8 mouse cellular contexts compared by ENCODE assay signal in genomic region chr9:50693631-50694030, GRCm38 (mm10). TPM values are rescaled to one million over a fixed set of nuclear protein-coding genes. Genes with fewer than 3 reads are reported as not detected.
A peak's percentile ranks its signal among the peaks of the same experiment; 100 is the strongest.
DNase-seq lines count a peak whose midpoint lies in the region; ATAC-seq lines count a peak whose summit lies in the region.
"Had no signal": no experiment of that assay in that cellular context is flagged by ENCODE, and none has a peak within 500 bp of the region (broad histone marks: within the 10 kb centered on the region; RNA-seq: fewer than 3 reads in every experiment).

No protein-coding gene starts in this region.

- H3K36me3 ChIP-seq in midbrain, embryonic 11.5 days (ENCODE audit: control insufficient read depth, insufficient read depth, low read length): no peaks in the 10 kb centered on the region
- peaks cover 8% of the 10 kb centered on the region for H3K36me3 ChIP-seq in midbrain, embryonic 16.5 days (ENCODE audit: control insufficient read depth, insufficient read depth, low read length)
- no peaks in the 10 kb centered on the region for H3K36me3 ChIP-seq in stomach, embryonic 14.5 days (ENCODE audit: control insufficient read depth, insufficient read depth, low read length)

- no peak overlapping the region for H3K27ac ChIP-seq in midbrain, embryonic 11.5 days (ENCODE audit: low read depth, low read length)
- H3K27ac ChIP-seq in midbrain, embryonic 16.5 days (ENCODE audit: low read length): no peak overlapping the region
- H3K27ac ChIP-seq in stomach, embryonic 14.5 days (ENCODE audit: low read length): no peak overlapping the region
- H3K27ac ChIP-seq: neural tube, embryonic 13.5 days had no signal

- no peak overlapping the region for H3K9ac ChIP-seq in midbrain, embryonic 11.5 days (ENCODE audit: low read length)
- H3K9ac ChIP-seq in midbrain, embryonic 16.5 days (ENCODE audit: low read depth, low read length): no peak overlapping the region
- H3K9ac ChIP-seq in stomach, embryonic 14.5 days (replicated peaks; ENCODE audit: low read depth, low read length): no peak overlapping the region
- H3K9ac ChIP-seq: neural tube, embryonic 13.5 days had no signal

- no peak overlapping the region for H3K4me2 ChIP-seq in midbrain, embryonic 11.5 days
- H3K4me2 ChIP-seq in midbrain, embryonic 16.5 days (ENCODE audit: low read length): no peak overlapping the region
- peak overlapping the region; percentile 36; the same call in 1 of the 2 replicates for H3K4me2 ChIP-seq in stomach, embryonic 14.5 days (replicated peaks; ENCODE audit: low read depth, low read length)

- peaks cover 27% of the 10 kb centered on the region for H3K4me1 ChIP-seq in midbrain, embryonic 11.5 days (ENCODE audit: control insufficient read depth, insufficient read depth, low read length)
- H3K4me1 ChIP-seq in midbrain, embryonic 16.5 days (ENCODE audit: control insufficient read depth, insufficient read depth, low read length): peaks cover 16% of the 10 kb centered on the region
- H3K4me1 ChIP-seq in stomach, embryonic 14.5 days (ENCODE audit: control insufficient read depth, insufficient read depth, low read length): 0 out of 2 replicates have a peak, but pooled peaks cover 8% of the 10 kb centered on the region

- WGBS in midbrain, embryonic 11.5 days: 19% methylated on average over 10 of the region's 10 CpGs
- WGBS in midbrain, embryonic 16.5 days: 19% methylated on average over 10 of the region's 10 CpGs
- WGBS in stomach, embryonic 14.5 days: 26% methylated on average over 10 of the region's 10 CpGs

- no peak overlapping the region for H3K4me3 ChIP-seq in midbrain, embryonic 11.5 days (ENCODE audit: low read depth, low read length)
- no peak overlapping the region for H3K4me3 ChIP-seq in midbrain, embryonic 16.5 days (ENCODE audit: low read depth, low read length)
- H3K4me3 ChIP-seq in stomach, embryonic 14.5 days (ENCODE audit: low read depth, low read length): 0 out of 2 replicates have a peak overlapping the region, but pooled peaks have one; percentile 6
- H3K4me3 ChIP-seq: neural tube, embryonic 13.5 days had no signal

- DNase-seq in midbrain, embryonic 11.5 days (ENCODE audit: low spot score, missing footprints): peak; percentile 89
- DNase-seq in embryo, embryonic 10.5 days (ENCODE audit: low spot score): peak; percentile 71
- peak; percentile 92 for DNase-seq in kidney, adult 9 months
- peak; percentile 67 to 76 for DNase-seq in lung, adult 18-20 months

- no peaks in the 10 kb centered on the region for H3K27me3 ChIP-seq in midbrain, embryonic 11.5 days (ENCODE audit: control insufficient read depth, insufficient read depth, low read length)
- H3K27me3 ChIP-seq in midbrain, embryonic 16.5 days (ENCODE audit: control insufficient read depth, insufficient read depth, low read depth, low read length): no peaks in the 10 kb centered on the region
- H3K27me3 ChIP-seq in stomach, embryonic 14.5 days (ENCODE audit: control insufficient read depth, insufficient read depth, low read length): no peaks in the 10 kb centered on the region
- H3K27me3 ChIP-seq: neural tube, embryonic 13.5 days had no signal

- no peak for ATAC-seq in midbrain, embryonic 11.5 days (ENCODE audit: low FRiP score)
- ATAC-seq in midbrain, embryonic 16.5 days: no peak
- peak; percentile 69 for ATAC-seq in activated CD4-positive, CD25-positive, alpha-beta regulatory T cell, adult 4 months
- ATAC-seq in stomach, embryonic 14.5 days (ENCODE audit: insufficient number of reproducible peaks, insufficient read depth, low FRiP score, low read depth): peak; percentile 69; the same call in 1 of the 2 replicates

- no peaks in the 10 kb centered on the region for H3K9me3 ChIP-seq in midbrain, embryonic 11.5 days (ENCODE audit: control insufficient read depth, low read length)
- H3K9me3 ChIP-seq in midbrain, embryonic 16.5 days (replicated peaks; ENCODE audit: control insufficient read depth, low read length, poor library complexity, severe bottlenecking): no peaks in the 10 kb centered on the region
- no peaks in the 10 kb centered on the region for H3K9me3 ChIP-seq in stomach, embryonic 14.5 days (ENCODE audit: control insufficient read depth, low read depth, low read length)
- H3K9me3 ChIP-seq: neural tube, embryonic 13.5 days had no signal

RNA-seq across cellular contexts. Expression of gene Dlat, which starts 34.1 kb away (rescaled TPM):
- polyA plus RNA-seq in midbrain, embryonic 11.5 days (2014; fragmentation: Nextera tagmentation; extraction: Ambion mirVana): 63.5 and 66.4 TPM in 2 replicates
- polyA plus RNA-seq in midbrain, embryonic 16.5 days (2015; fragmentation: Nextera tagmentation; extraction: Ambion mirVana): 47.0 and 54.3 TPM in 2 replicates
- polyA plus RNA-seq in activated CD4-positive, CD25-positive, alpha-beta regulatory T cell, adult 4 months (2017; shearing (Covaris generic)): 10 to 100 TPM; 15.8 to 18.2 TPM
- polyA plus RNA-seq in stomach, embryonic 14.5 days (2014; fragmentation: Nextera tagmentation; extraction: Ambion mirVana): 47.9 and 51.5 TPM in 2 replicates

RNA-seq across cellular contexts. Expression of gene Dixdc1, which starts 45.7 kb away (rescaled TPM):
- polyA plus RNA-seq in midbrain, embryonic 11.5 days (2014; fragmentation: Nextera tagmentation; extraction: Ambion mirVana): 18.5 and 22.9 TPM in 2 replicates
- polyA plus RNA-seq in midbrain, embryonic 16.5 days (2015; fragmentation: Nextera tagmentation; extraction: Ambion mirVana): 37.8 and 41.0 TPM in 2 replicates
- polyA plus RNA-seq in activated CD4-positive, CD25-positive, alpha-beta regulatory T cell, adult 4 months (2017; shearing (Covaris generic)): under 1 TPM in 1 of 2 experiments, not detected in 1; 0.60 TPM
- 11.4 and 12.7 TPM in 2 replicates for polyA plus RNA-seq in stomach, embryonic 14.5 days (2014; fragmentation: Nextera tagmentation; extraction: Ambion mirVana)

RNA-seq across cellular contexts. Expression of gene 2310030G06Rik, which starts 52.7 kb away (rescaled TPM):
- polyA plus RNA-seq in midbrain, embryonic 11.5 days (2014; fragmentation: Nextera tagmentation; extraction: Ambion mirVana): 0.88 and 1.2 TPM in 2 replicates
- 1.2 and 2.5 TPM in 2 replicates for polyA plus RNA-seq in midbrain, embryonic 16.5 days (2015; fragmentation: Nextera tagmentation; extraction: Ambion mirVana)
- not detected for polyA plus RNA-seq in activated CD4-positive, CD25-positive, alpha-beta regulatory T cell, adult 4 months (2017; shearing (Covaris generic))
- polyA plus RNA-seq in stomach, embryonic 14.5 days (2014; fragmentation: Nextera tagmentation; extraction: Ambion mirVana): 12.3 and 13.0 TPM in 2 replicates

RNA-seq across cellular contexts. Expression of gene Cryab, which starts 57.5 kb away (rescaled TPM):
- 5.3 and 6.1 TPM in 2 replicates for polyA plus RNA-seq in midbrain, embryonic 11.5 days (2014; fragmentation: Nextera tagmentation; extraction: Ambion mirVana)
- polyA plus RNA-seq in midbrain, embryonic 16.5 days (2015; fragmentation: Nextera tagmentation; extraction: Ambion mirVana): 8.1 and 9.1 TPM in 2 replicates
- 1 to 10 TPM; 3.7 to 4.5 TPM for polyA plus RNA-seq in activated CD4-positive, CD25-positive, alpha-beta regulatory T cell, adult 4 months (2017; shearing (Covaris generic))
- polyA plus RNA-seq in stomach, embryonic 14.5 days (2014; fragmentation: Nextera tagmentation; extraction: Ambion mirVana): 43.7 and 47.9 TPM in 2 replicates

RNA-seq across cellular contexts. Expression of gene Hspb2, which starts 58.5 kb away (rescaled TPM):
- polyA plus RNA-seq in midbrain, embryonic 11.5 days (2014; fragmentation: Nextera tagmentation; extraction: Ambion mirVana): 0.48 and 0.81 TPM in 2 replicates
- 0.84 and 0.91 TPM in 2 replicates for polyA plus RNA-seq in midbrain, embryonic 16.5 days (2015; fragmentation: Nextera tagmentation; extraction: Ambion mirVana)
- polyA plus RNA-seq in activated CD4-positive, CD25-positive, alpha-beta regulatory T cell, adult 4 months (2017; shearing (Covaris generic)): 1 to 10 TPM in 1 of 2 experiments, not detected in 1; 1.3 TPM
- polyA plus RNA-seq in stomach, embryonic 14.5 days (2014; fragmentation: Nextera tagmentation; extraction: Ambion mirVana): 1.5 and 3.2 TPM in 2 replicates

Comparison
In these comparisons a context has a peak if more than half of its experiments do, and no peak if none do; other contexts are left out.
1. ATAC-seq: peak in activated CD4-positive, CD25-positive, alpha-beta regulatory T cell, adult 4 months (single experiment) and stomach, embryonic 14.5 days (single experiment); none in midbrain, embryonic 11.5 days (single experiment) and midbrain, embryonic 16.5 days (single experiment).
2. Peak in every context shown above with its lines, with median percentiles within 50 percentile points of each other: DNase-seq.